Mouse (Mus musculus): ENCODE measurements at regions not wholly inside any gene's neighbourhood (a gene's known extent, or its start where the extent isn't known, plus 50 kb on each side); places are given as distances from the start of the nearest gene placed in this dataset.
A peak's percentile ranks its signal among the peaks of the same experiment; 100 is the strongest.

- no peaks in the 10 kb centered on the region for H3K9me3 ChIP-seq
- H3K27ac ChIP-seq: no peak overlapping the region
- H3K36me3 ChIP-seq: no peaks in the 10 kb centered on the region
- H3K27me3 ChIP-seq: no peaks in the 10 kb centered on the region
- no peak overlapping the region for H3K4me2 ChIP-seq
- no peak overlapping the region for H3K4me3 ChIP-seq (replicated peaks)
- ATAC-seq (ENCODE audit: insufficient number of reproducible peaks, insufficient read depth, low FRiP score, low TSS enrichment, low read depth): no peak
- WGBS: 91% methylated on average over 12 of the region's 12 CpGs
- H3K4me1 ChIP-seq (replicated peaks): no peaks in the 10 kb centered on the region
- H3K9ac ChIP-seq (replicated peaks): no peak overlapping the region
Observed at GRCm38 (mm10) chr6:109125447-109125846, 297.0 kb downstream of the Edem1 start.

GRCm38 (mm10) chr6:109127203-109127602, 298.8 kb downstream of the Edem1 start:
- 83% methylated on average over 1 of the region's 1 CpGs for WGBS

GRCm38 (mm10) chr6:109146111-109146510, 317.7 kb downstream of the Edem1 start:
- no peak for ATAC-seq (ENCODE audit: insufficient number of reproducible peaks, insufficient read depth, low FRiP score, low TSS enrichment, low read depth)
- H3K4me1 ChIP-seq (replicated peaks): no peaks in the 10 kb centered on the region
- WGBS: 77% methylated on average over 5 of the region's 5 CpGs
- H3K27me3 ChIP-seq: no peaks in the 10 kb centered on the region
- no peaks in the 10 kb centered on the region for H3K9me3 ChIP-seq
- no peak overlapping the region for H3K9ac ChIP-seq (replicated peaks)
- no peak overlapping the region for H3K4me3 ChIP-seq (replicated peaks)
- no peaks in the 10 kb centered on the region for H3K36me3 ChIP-seq
- H3K27ac ChIP-seq: no peak overlapping the region
- no peak overlapping the region for H3K4me2 ChIP-seq

More at GRCm38 (mm10) chr6:109127203-109127602, 298.8 kb downstream of the Edem1 start:
- H3K4me2 ChIP-seq: no peak overlapping the region
- no peak for ATAC-seq (ENCODE audit: insufficient number of reproducible peaks, insufficient read depth, low FRiP score, low TSS enrichment, low read depth)
- no peaks in the 10 kb centered on the region for H3K4me1 ChIP-seq (replicated peaks)
- H3K27ac ChIP-seq: no peak overlapping the region
- H3K4me3 ChIP-seq (replicated peaks): no peak overlapping the region
- H3K27me3 ChIP-seq: no peaks in the 10 kb centered on the region
- H3K9me3 ChIP-seq: no peaks in the 10 kb centered on the region
- no peaks in the 10 kb centered on the region for H3K36me3 ChIP-seq
- H3K9ac ChIP-seq (replicated peaks): no peak overlapping the region

GRCm38 (mm10) chr6:109149043-109149442, 320.6 kb downstream of the Edem1 start:
- no peak overlapping the region for H3K27ac ChIP-seq
- H3K27me3 ChIP-seq: no peaks in the 10 kb centered on the region
- 80% methylated on average over 8 of the region's 8 CpGs for WGBS
- H3K9ac ChIP-seq (replicated peaks): no peak overlapping the region
- H3K4me2 ChIP-seq: no peak overlapping the region
- no peak overlapping the region for H3K4me3 ChIP-seq (replicated peaks)
- H3K4me1 ChIP-seq (replicated peaks): no peaks in the 10 kb centered on the region
- H3K9me3 ChIP-seq: no peaks in the 10 kb centered on the region
- H3K36me3 ChIP-seq: no peaks in the 10 kb centered on the region
- no peak for ATAC-seq (ENCODE audit: insufficient number of reproducible peaks, insufficient read depth, low FRiP score, low TSS enrichment, low read depth)

DNA sequence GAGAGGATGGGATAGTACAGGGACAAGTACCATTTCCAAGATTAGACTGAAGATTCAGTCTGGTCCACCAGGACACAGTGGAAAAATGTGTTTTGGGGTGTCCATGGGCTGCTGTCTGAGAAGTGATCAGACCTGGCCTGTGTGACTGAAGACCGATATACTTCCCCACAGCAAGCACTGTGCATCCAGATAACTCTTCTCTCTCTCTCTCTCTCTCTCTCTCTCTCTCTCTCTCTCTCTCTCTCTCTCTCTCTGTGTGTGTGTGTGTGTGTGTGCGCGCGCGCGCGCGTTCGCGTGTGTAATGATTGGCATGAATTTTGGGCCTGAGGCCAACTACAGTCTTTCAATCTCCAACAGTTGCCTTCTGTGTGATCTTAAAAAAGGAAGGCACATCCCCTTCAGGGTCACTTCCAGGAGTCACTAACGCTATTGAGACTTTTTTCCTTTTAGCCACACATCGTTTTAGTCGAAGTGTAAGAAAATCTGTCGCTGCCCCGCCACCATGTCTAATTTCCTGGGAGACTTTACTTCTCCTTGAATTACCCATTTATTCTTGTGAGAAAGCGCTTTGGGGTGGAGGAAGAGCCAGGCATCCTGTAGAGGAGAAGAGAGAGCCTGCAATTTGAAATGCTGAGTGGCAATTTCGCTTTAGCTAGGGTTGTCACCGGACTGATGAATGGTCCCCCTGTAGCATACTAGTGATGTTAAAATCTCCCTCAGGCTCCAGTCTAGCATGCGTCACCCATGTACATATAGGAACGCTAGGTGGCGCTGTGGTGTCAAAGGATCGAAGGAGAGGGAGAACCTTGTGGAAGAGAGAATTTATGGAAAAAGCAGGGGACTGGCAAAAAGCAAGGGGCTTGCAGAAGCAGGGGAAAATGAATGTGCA, 321.8 kb downstream of the Edem1 start:
- H3K4me2 ChIP-seq: no peak overlapping the region
- peak; percentile 70; the same call in 1 of the 2 replicates for ATAC-seq (ENCODE audit: insufficient number of reproducible peaks, insufficient read depth, low FRiP score, low TSS enrichment, low read depth)
- 56% methylated on average over 22 of the region's 22 CpGs for WGBS
- no peak overlapping the region for H3K4me3 ChIP-seq (replicated peaks)
- no peaks in the 10 kb centered on the region for H3K4me1 ChIP-seq (replicated peaks)
- no peaks in the 10 kb centered on the region for H3K9me3 ChIP-seq
- no peaks in the 10 kb centered on the region for H3K36me3 ChIP-seq
- H3K27me3 ChIP-seq: no peaks in the 10 kb centered on the region
- H3K27ac ChIP-seq: no peak overlapping the region
- no peak overlapping the region for H3K9ac ChIP-seq (replicated peaks)

- no peak for ATAC-seq (ENCODE audit: insufficient number of reproducible peaks, insufficient read depth, low FRiP score, low TSS enrichment, low read depth)
- Histone ChIP-seq H3K27me3 (no peaks in the 10 kb centered on the region), H3K4me2 (no peak overlapping the region), H3K4me3 (replicated peaks) (no peak overlapping the region), H3K9me3 (no peaks in the 10 kb centered on the region), H3K27ac (no peak overlapping the region), H3K36me3 (no peaks in the 10 kb centered on the region), H3K9ac (replicated peaks) (no peak overlapping the region), H3K4me1 (replicated peaks) (no peaks in the 10 kb centered on the region)
- WGBS: 89% methylated on average over 9 of the region's 9 CpGs
Observed at GRCm38 (mm10) chr6:109150912-109151256, 322.4 kb downstream of the Edem1 start.

- no peaks in the 10 kb centered on the region for H3K27me3 ChIP-seq
- H3K9me3 ChIP-seq: no peaks in the 10 kb centered on the region
- no peak for ATAC-seq (ENCODE audit: insufficient number of reproducible peaks, insufficient read depth, low FRiP score, low TSS enrichment, low read depth)
- H3K36me3 ChIP-seq: no peaks in the 10 kb centered on the region
- no peaks in the 10 kb centered on the region for H3K4me1 ChIP-seq (replicated peaks)
- no peak overlapping the region for H3K9ac ChIP-seq (replicated peaks)
- no peak overlapping the region for H3K4me2 ChIP-seq
- no peak overlapping the region for H3K27ac ChIP-seq
- WGBS: 74% methylated on average over 7 of the region's 7 CpGs
- no peak overlapping the region for H3K4me3 ChIP-seq (replicated peaks)
Observed at GRCm38 (mm10) chr6:109153624-109154023, 325.2 kb downstream of the Edem1 start.

- H3K4me2 ChIP-seq: no peak overlapping the region
- H3K36me3 ChIP-seq: no peaks in the 10 kb centered on the region
- H3K9ac ChIP-seq (replicated peaks): no peak overlapping the region
- no peaks in the 10 kb centered on the region for H3K4me1 ChIP-seq (replicated peaks)
- H3K27me3 ChIP-seq: no peaks in the 10 kb centered on the region
- whole genome bisulfite sequencing: 86% methylated on average over 7 of the region's 7 CpGs
- H3K9me3 ChIP-seq: no peaks in the 10 kb centered on the region
- H3K4me3 ChIP-seq (replicated peaks): no peak overlapping the region
- H3K27ac ChIP-seq: no peak overlapping the region
- ATAC-seq (ENCODE audit: insufficient number of reproducible peaks, insufficient read depth, low FRiP score, low TSS enrichment, low read depth): no peak
Observed at GRCm38 (mm10) chr6:109159561-109159960, 331.1 kb downstream of the Edem1 start.

DNA sequence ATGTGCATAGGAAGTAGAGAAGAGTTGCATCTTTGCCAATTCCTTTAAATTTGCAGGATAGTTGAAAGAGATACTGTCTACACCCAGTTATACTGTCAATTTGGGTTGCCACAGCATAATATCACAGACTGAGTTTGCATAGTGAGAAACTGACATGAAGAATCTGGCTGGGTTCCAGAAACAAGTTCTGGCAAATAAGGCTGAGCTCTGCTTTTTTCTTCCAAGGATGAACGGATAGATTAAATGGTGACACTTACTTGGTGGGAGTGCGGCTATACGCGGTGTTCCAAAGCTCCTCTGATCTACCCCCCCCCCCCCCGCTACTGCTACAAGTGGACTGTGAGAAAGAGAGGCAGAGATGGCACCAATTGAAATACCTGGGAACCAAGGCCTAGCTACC, 339.0 kb downstream of the Edem1 start:
- no peak overlapping the region for H3K4me2 ChIP-seq
- H3K27ac ChIP-seq: no peak overlapping the region
- no peaks in the 10 kb centered on the region for H3K9me3 ChIP-seq
- H3K4me1 ChIP-seq (replicated peaks): no peaks in the 10 kb centered on the region
- WGBS: 83% methylated on average over 5 of the region's 5 CpGs
- no peaks in the 10 kb centered on the region for H3K36me3 ChIP-seq
- no peaks in the 10 kb centered on the region for H3K27me3 ChIP-seq
- ATAC-seq (ENCODE audit: insufficient number of reproducible peaks, insufficient read depth, low FRiP score, low TSS enrichment, low read depth): no peak
- no peak overlapping the region for H3K9ac ChIP-seq (replicated peaks)
- no peak overlapping the region for H3K4me3 ChIP-seq (replicated peaks)

GRCm38 (mm10) chr6:109172104-109172850, 343.8 kb downstream of the Edem1 start:
- 66% methylated on average over 6 of the region's 6 CpGs for WGBS
- no peak overlapping the region for H3K4me3 ChIP-seq (replicated peaks)
- H3K4me2 ChIP-seq: no peak overlapping the region
- H3K9ac ChIP-seq (replicated peaks): no peak overlapping the region
- no peaks in the 10 kb centered on the region for H3K36me3 ChIP-seq
- ATAC-seq (ENCODE audit: insufficient number of reproducible peaks, insufficient read depth, low FRiP score, low TSS enrichment, low read depth): no peak
- no peak overlapping the region for H3K27ac ChIP-seq
- H3K9me3 ChIP-seq: no peaks in the 10 kb centered on the region
- H3K27me3 ChIP-seq: no peaks in the 10 kb centered on the region
- no peaks in the 10 kb centered on the region for H3K4me1 ChIP-seq (replicated peaks)

DNA sequence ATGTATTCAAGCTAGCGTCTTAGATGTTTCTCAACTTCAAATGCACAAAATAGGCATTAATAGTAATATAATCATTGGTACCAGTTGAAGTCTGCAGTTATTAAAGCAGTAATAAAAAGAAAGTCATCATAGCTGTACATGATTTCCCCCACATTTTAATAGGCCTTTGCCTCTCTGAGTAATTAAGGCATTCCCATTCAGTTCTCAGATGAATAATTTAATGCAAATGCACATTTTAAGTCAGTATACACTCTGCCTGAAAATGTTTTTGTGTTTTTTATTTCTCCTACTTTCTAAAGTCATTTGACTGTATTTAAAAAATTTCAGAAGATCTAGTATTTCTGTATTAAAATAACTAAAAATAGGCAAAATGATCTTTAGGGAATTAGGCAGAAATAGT, 344.6 kb downstream of the Edem1 start:
- H3K9me3 ChIP-seq: no peaks in the 10 kb centered on the region
- no peak overlapping the region for H3K4me3 ChIP-seq (replicated peaks)
- no peak for ATAC-seq (ENCODE audit: insufficient number of reproducible peaks, insufficient read depth, low FRiP score, low TSS enrichment, low read depth)

More for the DNA sequence above, 344.6 kb downstream of the Edem1 start:
- 89% methylated on average over 1 of the region's 1 CpGs for WGBS
- Histone ChIP-seq H3K27me3 (no peaks in the 10 kb centered on the region), H3K36me3 (no peaks in the 10 kb centered on the region), H3K4me2 (no peak overlapping the region), H3K4me1 (replicated peaks) (no peaks in the 10 kb centered on the region), H3K9ac (replicated peaks) (no peak overlapping the region), H3K27ac (no peak overlapping the region)

Data from limb, embryonic 12.5 days (tissue).